Mouse (Mus musculus): ENCODE data around the gene Gm13287. TPM values are rescaled to one million over a fixed set of nuclear protein-coding genes. Genes with fewer than 3 reads are reported as not detected.
"Not testable (repeated sequence)": the region's sequence is repeated elsewhere in the genome, so short reads cannot be mapped to it uniquely, and the experiment has no call there.

The Gm13287 gene
- polyA plus RNA-seq, 2 experiments, result not detected

- peak; percentile 68 for DNase-seq (ENCODE audit: low spot score)
- H3K4me1 ChIP-seq (ENCODE audit: control insufficient read depth, insufficient read depth, low read length); H3K9ac ChIP-seq (ENCODE audit: low read depth, low read length, severe bottlenecking); H3K9me3 ChIP-seq (ENCODE audit: control insufficient read depth, low read length); H3K27ac ChIP-seq (replicated peaks; ENCODE audit: low read depth, low read length); H3K27me3 ChIP-seq (ENCODE audit: control insufficient read depth, insufficient read depth, low read length); ATAC-seq (ENCODE audit: low FRiP score, low read depth); H3K36me3 ChIP-seq (ENCODE audit: control insufficient read depth, insufficient read depth, low read length): not testable (repeated sequence)
- Histone ChIP-seq H3K4me3 (replicated peaks; ENCODE audit: low read length) (peak overlapping the region; percentile 31), H3K4me2 (replicated peaks; ENCODE audit: low read depth, low read length, severe bottlenecking) (peak overlapping the region; percentile 37; the same call in 1 of the 2 replicates)
- 4% methylated on average over 12 of the region's 28 CpGs for WGBS
- TF ChIP-seq POLR2A (IDR thresholded peaks at IDR 0.05; ENCODE audit: borderline replicate concordance, extremely low read depth, insufficient read depth, insufficient read length), result peak; percentile 57; the same call in 1 of the 2 replicates
Measured at GRCm38 (mm10) chr4:88760431-88760830, 42.6 kb upstream of the Gm13287 start.

- 62% methylated on average over 6 of the region's 8 CpGs for WGBS
- not testable (repeated sequence) for ATAC-seq (ENCODE audit: low FRiP score, low read depth); H3K9me3 ChIP-seq (ENCODE audit: control insufficient read depth, low read length); H3K4me3 ChIP-seq (replicated peaks; ENCODE audit: low read length); H3K36me3 ChIP-seq (ENCODE audit: control insufficient read depth, insufficient read depth, low read length); H3K27ac ChIP-seq (replicated peaks; ENCODE audit: low read depth, low read length); H3K9ac ChIP-seq (ENCODE audit: low read depth, low read length, severe bottlenecking); H3K27me3 ChIP-seq (ENCODE audit: control insufficient read depth, insufficient read depth, low read length); H3K4me2 ChIP-seq (replicated peaks; ENCODE audit: low read depth, low read length, severe bottlenecking); H3K4me1 ChIP-seq (ENCODE audit: control insufficient read depth, insufficient read depth, low read length); DNase-seq (ENCODE audit: low spot score)
Measured at GRCm38 (mm10) chr4:88761776-88762175, 41.3 kb upstream of the Gm13287 start.

- WGBS, result 75% methylated on average over 8 of the region's 9 CpGs
- not testable (repeated sequence) for H3K4me3 ChIP-seq (replicated peaks; ENCODE audit: low read length); H3K27me3 ChIP-seq (ENCODE audit: control insufficient read depth, insufficient read depth, low read length); H3K4me1 ChIP-seq (ENCODE audit: control insufficient read depth, insufficient read depth, low read length); DNase-seq (ENCODE audit: low spot score); H3K9me3 ChIP-seq (ENCODE audit: control insufficient read depth, low read length); H3K27ac ChIP-seq (replicated peaks; ENCODE audit: low read depth, low read length); H3K4me2 ChIP-seq (replicated peaks; ENCODE audit: low read depth, low read length, severe bottlenecking); H3K9ac ChIP-seq (ENCODE audit: low read depth, low read length, severe bottlenecking); ATAC-seq (ENCODE audit: low FRiP score, low read depth); H3K36me3 ChIP-seq (ENCODE audit: control insufficient read depth, insufficient read depth, low read length)
Measured at GRCm38 (mm10) chr4:88762341-88762740, 40.7 kb upstream of the Gm13287 start.

- Histone ChIP-seq H3K4me3 (replicated peaks; ENCODE audit: low read length) (peak overlapping the region; percentile 33), H3K9ac (ENCODE audit: low read depth, low read length, severe bottlenecking) (peak overlapping the region; percentile 28; the same call in 1 of the 2 replicates)
- not testable (repeated sequence) for H3K27ac ChIP-seq (replicated peaks; ENCODE audit: low read depth, low read length)
Measured at GRCm38 (mm10) chr4:88763384-88764018, 39.6 kb upstream of the Gm13287 start.

GRCm38 (mm10) chr4:88773534-88773933 lies 29.5 kb upstream of the Gm13287 start, which contains the start of gene Gm13290:
Gm13290 (plus strand) TSS chr4:88773834.
- not testable (repeated sequence) for H3K27ac ChIP-seq (replicated peaks; ENCODE audit: low read depth, low read length); H3K9me3 ChIP-seq (ENCODE audit: control insufficient read depth, low read length); H3K9ac ChIP-seq (ENCODE audit: low read depth, low read length, severe bottlenecking); H3K4me1 ChIP-seq (ENCODE audit: control insufficient read depth, insufficient read depth, low read length); H3K4me3 ChIP-seq (replicated peaks; ENCODE audit: low read length); ATAC-seq (ENCODE audit: low FRiP score, low read depth); H3K36me3 ChIP-seq (ENCODE audit: control insufficient read depth, insufficient read depth, low read length); H3K27me3 ChIP-seq (ENCODE audit: control insufficient read depth, insufficient read depth, low read length); H3K4me2 ChIP-seq (replicated peaks; ENCODE audit: low read depth, low read length, severe bottlenecking); DNase-seq (ENCODE audit: low spot score)
- no CpG with 5 or more reads among the region's 32 CpGs for WGBS

More at GRCm38 (mm10) chr4:88763384-88764018, 39.6 kb upstream of the Gm13287 start:
- DNase-seq (ENCODE audit: low spot score), result peak; percentile 59
- 0 out of 2 replicates have a peak, but pooled peaks have one; percentile 32 for TF ChIP-seq POLR2A (IDR thresholded peaks at IDR 0.05; ENCODE audit: borderline replicate concordance, extremely low read depth, insufficient read depth, insufficient read length)
- not testable (repeated sequence) for ATAC-seq (ENCODE audit: low FRiP score, low read depth); H3K4me1 ChIP-seq (ENCODE audit: control insufficient read depth, insufficient read depth, low read length); H3K9me3 ChIP-seq (ENCODE audit: control insufficient read depth, low read length); H3K36me3 ChIP-seq (ENCODE audit: control insufficient read depth, insufficient read depth, low read length); H3K27me3 ChIP-seq (ENCODE audit: control insufficient read depth, insufficient read depth, low read length)
- H3K4me2 ChIP-seq (replicated peaks; ENCODE audit: low read depth, low read length, severe bottlenecking), result peak overlapping the region; percentile 39
- 7% methylated on average over 19 of the region's 42 CpGs for WGBS

- not testable (repeated sequence) for H3K27me3 ChIP-seq (ENCODE audit: control insufficient read depth, insufficient read depth, low read length); H3K4me3 ChIP-seq (replicated peaks; ENCODE audit: low read length); ATAC-seq (ENCODE audit: low FRiP score, low read depth); H3K9me3 ChIP-seq (ENCODE audit: control insufficient read depth, low read length); H3K27ac ChIP-seq (replicated peaks; ENCODE audit: low read depth, low read length); DNase-seq (ENCODE audit: low spot score); H3K4me2 ChIP-seq (replicated peaks; ENCODE audit: low read depth, low read length, severe bottlenecking); H3K36me3 ChIP-seq (ENCODE audit: control insufficient read depth, insufficient read depth, low read length); H3K4me1 ChIP-seq (ENCODE audit: control insufficient read depth, insufficient read depth, low read length); H3K9ac ChIP-seq (ENCODE audit: low read depth, low read length, severe bottlenecking)
- no CpG with 5 or more reads among the region's 29 CpGs for WGBS
Measured at GRCm38 (mm10) chr4:88776622-88777021, 26.4 kb upstream of the Gm13287 start, which contains the start of gene Gm13289. Gm13289 (plus strand) TSS chr4:88776922.

- not testable (repeated sequence) for H3K9me3 ChIP-seq (ENCODE audit: control insufficient read depth, low read length); DNase-seq (ENCODE audit: low spot score); H3K4me3 ChIP-seq (replicated peaks; ENCODE audit: low read length); H3K4me2 ChIP-seq (replicated peaks; ENCODE audit: low read depth, low read length, severe bottlenecking); H3K27me3 ChIP-seq (ENCODE audit: control insufficient read depth, insufficient read depth, low read length); ATAC-seq (ENCODE audit: low FRiP score, low read depth); H3K27ac ChIP-seq (replicated peaks; ENCODE audit: low read depth, low read length); H3K4me1 ChIP-seq (ENCODE audit: control insufficient read depth, insufficient read depth, low read length); H3K9ac ChIP-seq (ENCODE audit: low read depth, low read length, severe bottlenecking); H3K36me3 ChIP-seq (ENCODE audit: control insufficient read depth, insufficient read depth, low read length)
- no CpG with 5 or more reads among the region's 29 CpGs for WGBS
Measured at GRCm38 (mm10) chr4:88779550-88779949, 23.5 kb upstream of the Gm13287 start, which contains the start of gene Gm13272. Gm13272 (plus strand) TSS chr4:88779850.

- WGBS, result 45% methylated on average over 10 of the region's 18 CpGs
- not testable (repeated sequence) for H3K27ac ChIP-seq (replicated peaks; ENCODE audit: low read depth, low read length); DNase-seq (ENCODE audit: low spot score); H3K4me2 ChIP-seq (replicated peaks; ENCODE audit: low read depth, low read length, severe bottlenecking); H3K9me3 ChIP-seq (ENCODE audit: control insufficient read depth, low read length); ATAC-seq (ENCODE audit: low FRiP score, low read depth); H3K9ac ChIP-seq (ENCODE audit: low read depth, low read length, severe bottlenecking); H3K4me1 ChIP-seq (ENCODE audit: control insufficient read depth, insufficient read depth, low read length); H3K4me3 ChIP-seq (replicated peaks; ENCODE audit: low read length); H3K27me3 ChIP-seq (ENCODE audit: control insufficient read depth, insufficient read depth, low read length); H3K36me3 ChIP-seq (ENCODE audit: control insufficient read depth, insufficient read depth, low read length)
Measured at GRCm38 (mm10) chr4:88780320-88780719, 22.7 kb upstream of the Gm13287 start.

Data from limb, embryonic 14.5 days (tissue).